Mouse (Mus musculus): ENCODE results near the gene Agr2. TPM values are rescaled to one million over a fixed set of nuclear protein-coding genes. Genes with fewer than 3 reads are reported as not detected.
A peak's percentile ranks its signal among the peaks of the same experiment; 100 is the strongest.

Agr2 gene
- polyA plus RNA-seq, 1 experiment from 2014 or later = 1.2 TPM

DNA sequence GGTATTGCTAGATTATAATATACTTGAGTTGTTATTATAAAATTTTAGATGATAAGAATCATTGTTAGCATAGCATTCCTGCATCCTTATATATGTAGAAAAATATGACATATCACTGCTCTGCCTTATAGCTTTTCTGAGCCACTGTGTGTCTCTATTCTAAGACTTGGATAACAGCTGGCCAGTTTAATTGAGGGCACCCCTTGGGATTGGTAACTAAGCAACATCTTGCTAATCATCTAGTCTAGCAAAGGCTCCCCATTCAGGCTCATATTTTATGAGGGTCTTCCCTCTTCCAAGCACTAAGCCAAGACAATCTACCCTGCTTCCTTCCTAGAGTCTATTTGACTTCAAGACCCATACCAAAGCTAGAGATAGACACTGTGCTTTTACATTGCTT is 1.4 kb downstream of the Agr2 start:
- Histone ChIP-seq H3K27ac (no peak overlapping the region), H3K36me3 (no peaks in the 10 kb centered on the region), H3K9ac (no peak overlapping the region), H3K4me3 (no peak overlapping the region), H3K4me1 (replicated peaks) (no peaks in the 10 kb centered on the region), H3K4me2 (no peak overlapping the region), H3K9me3 (replicated peaks) (no peaks in the 10 kb centered on the region), H3K27me3 (no peaks in the 10 kb centered on the region)
- no peak for ATAC-seq (replicated peaks; ENCODE audit: insufficient number of reproducible peaks, insufficient read depth, low FRiP score, low read depth)

DNA sequence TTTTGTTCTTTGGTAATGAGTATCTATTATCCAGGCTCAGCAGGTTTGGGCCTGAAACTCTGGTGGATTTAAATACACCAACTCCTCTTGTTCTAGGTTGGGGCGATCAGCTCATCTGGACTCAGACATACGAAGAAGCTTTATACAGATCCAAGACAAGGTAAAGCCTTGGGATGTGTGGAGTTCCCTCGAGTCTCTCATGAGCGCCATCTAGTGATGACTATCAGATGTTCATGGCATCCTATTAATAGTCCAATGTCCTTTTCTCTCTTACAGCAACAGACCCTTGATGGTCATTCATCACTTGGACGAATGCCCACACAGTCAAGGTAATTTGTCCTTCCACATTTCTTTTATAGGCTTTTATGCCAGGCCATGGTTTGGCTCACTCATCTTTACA is 3.1 kb downstream of the Agr2 start:
- 0 out of 2 replicates have a peak, but pooled peaks have one; percentile 31 for ATAC-seq (replicated peaks; ENCODE audit: insufficient number of reproducible peaks, insufficient read depth, low FRiP score, low read depth)
- whole genome bisulfite sequencing = 26% methylated on average over 5 of the region's 5 CpGs
- no peak overlapping the region for H3K9ac ChIP-seq
- H3K4me1 ChIP-seq (replicated peaks) = no peaks in the 10 kb centered on the region
- H3K27me3 ChIP-seq = no peaks in the 10 kb centered on the region
- no peak overlapping the region for H3K27ac ChIP-seq
- no peaks in the 10 kb centered on the region for H3K9me3 ChIP-seq (replicated peaks)
- no peak overlapping the region for H3K4me3 ChIP-seq
- H3K36me3 ChIP-seq = no peaks in the 10 kb centered on the region
- no peak overlapping the region for H3K4me2 ChIP-seq

DNA sequence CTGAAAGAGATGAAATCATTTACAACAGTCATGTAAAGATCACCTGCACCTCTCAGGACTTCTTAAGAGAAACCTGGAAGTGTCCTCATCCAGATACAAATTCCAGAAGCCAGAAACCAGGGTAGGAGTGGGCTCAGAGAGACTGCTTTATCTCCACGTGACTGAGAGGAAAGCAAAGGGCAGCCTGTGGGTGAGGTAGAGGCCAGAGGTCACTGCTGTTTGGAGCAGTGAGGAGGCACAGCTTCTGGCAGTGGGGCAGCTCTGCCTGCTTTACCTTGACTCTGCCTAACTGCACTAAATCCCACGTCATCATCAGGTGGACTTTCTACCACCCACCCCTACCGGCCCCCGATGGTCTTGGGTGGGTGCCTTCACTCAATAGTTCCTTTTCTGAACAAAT is 12.0 kb downstream of the Agr2 start:
- Histone ChIP-seq H3K27me3 (no peaks in the 10 kb centered on the region), H3K4me3 (no peak overlapping the region), H3K4me2 (no peak overlapping the region), H3K36me3 (no peaks in the 10 kb centered on the region), H3K27ac (no peak overlapping the region), H3K9ac (no peak overlapping the region), H3K9me3 (replicated peaks) (no peaks in the 10 kb centered on the region), H3K4me1 (replicated peaks) (peaks cover 7% of the 10 kb centered on the region; the same call in 1 of the 2 replicates)
- ATAC-seq (replicated peaks; ENCODE audit: insufficient number of reproducible peaks, insufficient read depth, low FRiP score, low read depth) = no peak
- WGBS = 65% methylated on average over 4 of the region's 4 CpGs

DNA sequence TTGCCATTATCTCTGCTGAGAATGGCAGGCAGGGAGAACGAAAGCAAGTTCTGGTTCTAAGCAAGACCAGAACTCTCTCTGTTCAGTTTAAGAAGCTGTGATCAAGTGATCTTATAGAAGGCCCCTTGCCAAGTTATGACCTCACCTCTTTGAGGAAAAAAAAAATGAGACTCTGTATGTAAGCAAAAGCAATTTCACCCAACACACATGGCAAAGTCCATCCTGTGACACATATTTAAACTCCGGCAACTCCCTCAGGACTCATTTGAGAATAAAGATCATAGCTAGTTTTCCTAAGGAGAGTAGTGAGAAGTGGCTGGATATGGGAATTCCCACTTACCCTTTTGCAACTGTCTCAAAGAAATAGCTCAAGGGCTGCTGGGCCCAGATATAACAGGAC is 14.9 kb downstream of the Agr2 start:
- H3K4me3 ChIP-seq = no peak overlapping the region
- no peaks in the 10 kb centered on the region for H3K9me3 ChIP-seq (replicated peaks)
- 62% methylated on average over 2 of the region's 2 CpGs for WGBS

DNA sequence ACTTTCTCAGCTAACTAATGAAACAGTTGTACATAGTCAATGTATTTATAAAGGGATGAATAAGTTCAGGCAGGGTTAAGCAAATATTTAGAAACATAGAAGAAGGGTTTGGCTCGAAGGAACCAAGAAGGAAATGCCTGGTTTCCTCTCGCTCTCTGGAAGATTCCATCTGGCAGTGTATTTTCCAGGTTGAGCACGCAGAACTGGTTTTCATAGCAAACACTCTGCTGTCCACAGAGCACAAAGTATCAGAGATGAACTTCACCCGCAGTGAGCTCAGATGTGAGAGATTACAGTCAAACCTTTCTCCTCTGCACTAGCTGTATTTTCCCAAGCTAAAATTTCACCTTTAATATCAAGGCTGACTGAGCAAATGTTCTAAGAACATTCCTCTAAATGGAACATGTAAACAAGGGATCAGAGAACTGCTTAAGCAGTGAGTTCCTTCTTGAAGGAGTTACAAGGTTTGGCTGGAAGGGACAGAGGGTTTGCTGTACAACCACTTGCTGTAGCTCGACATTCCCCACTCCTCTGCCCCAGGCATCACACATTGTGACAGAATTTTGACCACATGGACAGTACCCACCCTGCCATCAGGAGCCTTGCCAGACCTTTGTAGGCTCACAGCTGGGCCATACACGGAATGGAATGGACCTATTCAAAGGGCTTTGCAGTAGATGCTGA is 15.8 kb downstream of the Agr2 start:
- no peaks in the 10 kb centered on the region for H3K4me1 ChIP-seq (replicated peaks)
- no peak overlapping the region for H3K4me3 ChIP-seq
- H3K27ac ChIP-seq = 0 out of 2 replicates have a peak overlapping the region, but pooled peaks have one; percentile 7
- no peaks in the 10 kb centered on the region for H3K9me3 ChIP-seq (replicated peaks)
- H3K36me3 ChIP-seq = no peaks in the 10 kb centered on the region
- no peak overlapping the region for H3K4me2 ChIP-seq
- no peak for ATAC-seq (replicated peaks; ENCODE audit: insufficient number of reproducible peaks, insufficient read depth, low FRiP score, low read depth)
- 61% methylated on average over 6 of the region's 6 CpGs for whole genome bisulfite sequencing
- H3K27me3 ChIP-seq = no peaks in the 10 kb centered on the region
- H3K9ac ChIP-seq = no peak overlapping the region

More for the DNA sequence above, 14.9 kb downstream of the Agr2 start:
- Histone ChIP-seq H3K4me2 (no peak overlapping the region), H3K4me1 (replicated peaks) (no peaks in the 10 kb centered on the region), H3K27ac (no peak overlapping the region), H3K36me3 (no peaks in the 10 kb centered on the region), H3K9ac (no peak overlapping the region), H3K27me3 (no peaks in the 10 kb centered on the region)
- no peak for ATAC-seq (replicated peaks; ENCODE audit: insufficient number of reproducible peaks, insufficient read depth, low FRiP score, low read depth)

DNA sequence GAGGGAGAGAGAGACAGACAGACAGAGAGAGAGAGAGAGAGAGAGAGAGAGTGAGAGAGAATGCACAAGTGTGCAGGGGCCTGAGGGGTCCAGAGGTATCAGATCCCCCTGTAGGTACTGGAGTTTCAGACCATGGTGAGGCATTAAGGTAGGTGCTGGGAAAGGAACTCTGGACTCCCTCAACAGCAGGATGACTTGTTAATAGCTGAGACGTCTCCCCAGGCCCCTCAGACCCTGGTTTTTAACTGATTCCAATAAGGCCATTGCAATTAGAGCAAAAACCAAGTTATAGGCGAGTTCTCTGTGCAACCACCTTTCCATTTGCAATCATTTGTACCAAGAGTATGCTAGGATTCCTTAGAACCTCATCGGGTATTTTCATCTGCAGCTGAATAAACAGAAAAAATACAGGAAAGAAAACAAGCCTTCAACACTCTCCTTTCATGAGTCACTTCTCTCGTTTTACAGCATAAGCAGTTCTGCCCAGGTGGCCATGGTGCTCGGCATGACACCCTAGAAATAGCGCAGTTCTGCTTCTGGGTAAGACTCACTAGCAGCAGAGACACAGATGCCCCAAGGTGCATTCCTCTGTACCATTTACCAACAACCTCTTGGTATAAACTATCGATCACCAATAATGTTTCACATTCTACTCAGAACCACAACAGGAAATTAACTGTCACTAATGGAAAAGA is 20.7 kb downstream of the Agr2 start:
- no peak for ATAC-seq (replicated peaks; ENCODE audit: insufficient number of reproducible peaks, insufficient read depth, low FRiP score, low read depth)
- no peaks in the 10 kb centered on the region for H3K36me3 ChIP-seq
- H3K27me3 ChIP-seq = no peaks in the 10 kb centered on the region
- no peak overlapping the region for H3K4me3 ChIP-seq
- no peak overlapping the region for H3K9ac ChIP-seq
- H3K4me2 ChIP-seq = no peak overlapping the region
- 69% methylated on average over 7 of the region's 7 CpGs for WGBS
- no peaks in the 10 kb centered on the region for H3K4me1 ChIP-seq (replicated peaks)
- H3K27ac ChIP-seq = no peak overlapping the region
- H3K9me3 ChIP-seq (replicated peaks) = no peaks in the 10 kb centered on the region

DNA sequence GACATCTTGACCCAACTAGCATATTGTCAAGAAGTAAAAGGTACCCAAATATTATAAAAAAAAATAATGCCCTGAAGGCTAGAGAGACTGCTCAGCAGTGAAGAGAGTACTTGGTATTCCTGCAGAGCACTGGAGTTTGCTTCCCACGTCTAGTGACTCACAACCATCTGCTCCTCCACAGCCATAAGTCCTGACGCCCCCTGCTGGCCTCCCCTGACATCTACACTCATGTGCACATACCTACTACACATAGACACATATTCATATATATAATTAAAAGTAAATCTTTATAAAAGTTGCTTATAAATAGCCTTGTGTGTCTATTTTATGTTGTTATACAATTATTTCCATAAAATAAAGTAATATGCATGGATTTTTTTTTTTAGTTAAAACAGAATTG is 25.1 kb downstream of the Agr2 start:
- H3K27me3 ChIP-seq = no peaks in the 10 kb centered on the region
- H3K9ac ChIP-seq = no peak overlapping the region

DNA sequence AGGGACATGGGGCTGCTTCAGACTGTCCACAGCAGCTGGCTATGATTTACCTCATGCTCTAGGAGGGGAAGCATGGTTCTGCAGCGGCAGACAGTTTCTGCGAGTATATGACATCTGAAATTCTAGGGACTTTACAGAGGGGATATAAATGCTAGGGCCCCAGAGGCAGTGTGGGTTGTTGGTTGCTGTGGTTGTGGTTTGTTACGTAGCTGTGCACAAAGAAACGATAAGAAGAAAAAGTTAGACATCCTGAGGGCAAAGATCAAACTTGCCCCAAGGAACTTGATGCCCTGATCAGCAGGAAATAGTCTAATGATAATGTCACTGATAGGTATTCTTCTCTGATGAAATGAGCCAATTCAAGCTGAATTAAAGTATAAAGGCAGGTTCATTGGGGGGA is 26.9 kb downstream of the Agr2 start:
- no peak overlapping the region for H3K4me3 ChIP-seq
- H3K4me1 ChIP-seq (replicated peaks) = no peaks in the 10 kb centered on the region
- ATAC-seq (replicated peaks; ENCODE audit: insufficient number of reproducible peaks, insufficient read depth, low FRiP score, low read depth) = no peak
- no peaks in the 10 kb centered on the region for H3K27me3 ChIP-seq
- H3K9ac ChIP-seq = no peak overlapping the region
- no peaks in the 10 kb centered on the region for H3K9me3 ChIP-seq (replicated peaks)
- peaks cover 3% of the 10 kb centered on the region; the same call in 1 of the 2 replicates for H3K36me3 ChIP-seq
- no peak overlapping the region for H3K4me2 ChIP-seq
- H3K27ac ChIP-seq = no peak overlapping the region
- 83% methylated on average over 4 of the region's 4 CpGs for whole genome bisulfite sequencing

More for the DNA sequence above, 25.1 kb downstream of the Agr2 start:
- Histone ChIP-seq H3K27ac (no peak overlapping the region), H3K4me1 (replicated peaks) (no peaks in the 10 kb centered on the region), H3K9me3 (replicated peaks) (no peaks in the 10 kb centered on the region), H3K4me3 (no peak overlapping the region), H3K4me2 (no peak overlapping the region), H3K36me3 (peaks cover 3% of the 10 kb centered on the region; the same call in 1 of the 2 replicates)
- WGBS = 72% methylated on average over 2 of the region's 2 CpGs
- ATAC-seq (replicated peaks; ENCODE audit: insufficient number of reproducible peaks, insufficient read depth, low FRiP score, low read depth) = no peak

DNA sequence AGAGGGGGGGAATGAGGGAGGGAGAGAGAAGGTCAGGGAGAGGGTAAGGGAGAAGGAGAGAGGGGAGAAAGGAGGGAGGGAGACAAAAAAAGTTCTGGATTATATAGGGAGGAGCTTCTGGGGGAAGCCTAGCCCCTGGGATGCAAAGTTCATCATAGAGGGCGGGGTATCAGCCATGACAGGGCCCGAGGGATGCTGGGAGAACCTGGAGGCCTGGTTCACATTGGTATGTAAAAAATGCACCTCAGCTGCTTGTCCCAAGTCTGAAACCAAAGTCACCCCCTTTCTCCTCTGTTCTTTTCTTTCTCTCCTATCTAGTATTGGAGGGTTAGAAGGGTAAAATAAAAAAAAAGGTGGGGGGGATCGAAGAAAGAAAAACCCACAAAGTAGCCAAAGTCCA is 27.4 kb downstream of the Agr2 start:
- H3K9me3 ChIP-seq (replicated peaks) = no peaks in the 10 kb centered on the region
- no peak overlapping the region for H3K27ac ChIP-seq
- H3K4me3 ChIP-seq = no peak overlapping the region
- no peak overlapping the region for H3K4me2 ChIP-seq
- no peaks in the 10 kb centered on the region for H3K4me1 ChIP-seq (replicated peaks)
- WGBS = 81% methylated on average over 3 of the region's 3 CpGs
- ATAC-seq (replicated peaks; ENCODE audit: insufficient number of reproducible peaks, insufficient read depth, low FRiP score, low read depth) = no peak
- H3K27me3 ChIP-seq = no peaks in the 10 kb centered on the region
- peaks cover 3% of the 10 kb centered on the region; the same call in 1 of the 2 replicates for H3K36me3 ChIP-seq
- H3K9ac ChIP-seq = no peak overlapping the region

DNA sequence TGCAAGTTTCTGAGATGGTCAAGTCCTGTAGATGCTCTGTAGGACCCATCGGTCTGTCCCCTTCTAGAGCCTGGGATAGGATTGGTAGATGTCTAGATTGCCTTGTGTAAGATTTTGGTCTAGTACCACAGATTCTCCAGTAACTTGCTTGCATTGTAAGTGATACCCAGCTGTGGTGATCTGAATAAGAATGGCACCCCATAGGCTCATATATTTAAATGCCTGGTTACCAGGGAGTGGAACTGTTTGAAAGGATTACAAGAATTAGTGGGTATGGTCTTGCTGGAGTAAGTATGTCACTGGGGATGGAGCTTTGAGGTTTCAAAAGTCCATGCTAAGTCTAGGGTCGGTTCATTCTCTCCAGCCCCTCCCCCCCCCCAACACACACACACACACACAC is 28.0 kb downstream of the Agr2 start:
- 83% methylated on average over 2 of the region's 2 CpGs for WGBS
- ATAC-seq (replicated peaks; ENCODE audit: insufficient number of reproducible peaks, insufficient read depth, low FRiP score, low read depth) = no peak
- Histone ChIP-seq H3K4me2 (no peak overlapping the region), H3K9me3 (replicated peaks) (no peaks in the 10 kb centered on the region), H3K4me1 (replicated peaks) (no peaks in the 10 kb centered on the region), H3K9ac (no peak overlapping the region), H3K4me3 (no peak overlapping the region), H3K36me3 (peaks cover 3% of the 10 kb centered on the region; the same call in 1 of the 2 replicates), H3K27me3 (no peaks in the 10 kb centered on the region), H3K27ac (no peak overlapping the region)

DNA sequence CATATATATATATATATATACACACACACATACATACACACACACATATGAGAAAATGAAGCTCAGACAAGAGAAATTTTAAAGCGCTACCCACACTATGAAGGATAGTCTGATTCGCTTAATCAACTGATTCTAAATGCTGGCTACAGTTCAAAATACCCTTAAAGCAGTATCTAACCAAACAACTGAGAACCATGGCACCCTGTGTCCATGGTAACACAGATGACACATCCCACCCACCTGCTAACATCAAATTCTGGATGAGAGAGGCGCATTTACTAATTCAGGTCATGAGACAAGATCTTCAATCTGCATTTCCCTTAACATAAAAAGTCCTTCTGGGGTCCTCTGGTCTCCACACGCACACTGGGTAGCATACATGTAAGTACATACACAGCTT is 33.4 kb downstream of the Agr2 start:
- H3K9me3 ChIP-seq (replicated peaks) = no peaks in the 10 kb centered on the region
- no peak overlapping the region for H3K27ac ChIP-seq
- H3K9ac ChIP-seq = no peak overlapping the region
- 0 out of 2 replicates have a peak, but pooled peaks cover 7% of the 10 kb centered on the region for H3K4me1 ChIP-seq (replicated peaks)
- no peaks in the 10 kb centered on the region for H3K36me3 ChIP-seq
- 88% methylated on average over 4 of the region's 4 CpGs for WGBS
- H3K27me3 ChIP-seq = no peaks in the 10 kb centered on the region
- no peak for ATAC-seq (replicated peaks; ENCODE audit: insufficient number of reproducible peaks, insufficient read depth, low FRiP score, low read depth)
- H3K4me3 ChIP-seq = no peak overlapping the region
- no peak overlapping the region for H3K4me2 ChIP-seq

DNA sequence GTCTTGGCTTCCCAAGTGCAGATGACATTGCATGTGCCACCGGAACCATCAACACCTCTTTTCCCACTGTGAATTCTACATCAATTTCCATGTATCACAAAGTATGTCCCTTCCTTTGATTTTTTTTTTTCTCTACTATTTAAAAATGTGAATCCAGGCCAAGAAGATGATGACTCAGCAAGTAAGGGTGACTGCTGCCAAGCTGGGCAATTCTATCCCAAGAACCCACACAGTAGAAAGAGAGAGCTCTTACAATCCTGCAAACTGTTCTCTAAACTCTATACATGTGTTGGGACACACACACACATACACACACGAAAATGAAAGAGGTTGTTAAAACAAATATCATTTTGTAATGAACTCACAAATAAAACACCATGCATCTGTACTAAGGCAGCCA is 34.5 kb downstream of the Agr2 start:
- no peak for ATAC-seq (replicated peaks; ENCODE audit: insufficient number of reproducible peaks, insufficient read depth, low FRiP score, low read depth)
- no peak overlapping the region for H3K27ac ChIP-seq
- WGBS = 90% methylated on average over 2 of the region's 2 CpGs
- H3K9ac ChIP-seq = no peak overlapping the region
- no peak overlapping the region for H3K4me2 ChIP-seq
- H3K4me3 ChIP-seq = no peak overlapping the region
- no peaks in the 10 kb centered on the region for H3K9me3 ChIP-seq (replicated peaks)
- H3K27me3 ChIP-seq = no peaks in the 10 kb centered on the region
- 0 out of 2 replicates have a peak, but pooled peaks cover 7% of the 10 kb centered on the region for H3K4me1 ChIP-seq (replicated peaks)
- H3K36me3 ChIP-seq = no peaks in the 10 kb centered on the region

Data from heart, embryonic 15.5 days (tissue).